Mouse (Mus musculus): ENCODE results near the gene Vmn1r159. TPM values are rescaled to one million over a fixed set of nuclear protein-coding genes. Genes with fewer than 3 reads are reported as not detected.

Vmn1r159 gene
- not detected in 2 replicates for polyA plus RNA-seq (2012)

GRCm38 (mm10) chr7:22843505-22843904, at the start of gene Vmn1r159:
Vmn1r159 (minus strand) TSS chr7:22843605.

GRCm38 (mm10) chr7:22870924-22871323, 27.5 kb upstream of the Vmn1r159 start, which contains the start of gene Vmn1r160:
Vmn1r160 (plus strand) TSS chr7:22871224.

Other genes starting within 250 kb of the Vmn1r159 start
- not detected in 2 replicates for gene Vmn1r155, start 185.6 kb downstream of the Vmn1r159 start, polyA plus RNA-seq (2012)
- gene Gm8693, start 151.3 kb downstream of the Vmn1r159 start, polyA plus RNA-seq (2012): not detected in 2 replicates
- not detected in 2 replicates for gene Gm4567, start 123.9 kb downstream of the Vmn1r159 start, polyA plus RNA-seq (2012)
- not detected in 2 replicates for gene Vmn1r157, start 81.9 kb downstream of the Vmn1r159 start, polyA plus RNA-seq (2012)
- gene Vmn1r158, start 52.8 kb downstream of the Vmn1r159 start, polyA plus RNA-seq (2012): not detected in 2 replicates
- gene Vmn1r160, start 27.6 kb upstream of the Vmn1r159 start, polyA plus RNA-seq (2012): not detected in 2 replicates
- gene Gm4214, start 141.1 kb upstream of the Vmn1r159 start, polyA plus RNA-seq (2012): not detected in 2 replicates
- gene Gm4216, start 176.3 kb upstream of the Vmn1r159 start, polyA plus RNA-seq (2012): not detected in 2 replicates
- not detected in 2 replicates for gene Vmn1r163, start 211.9 kb upstream of the Vmn1r159 start, polyA plus RNA-seq (2012)
- not detected in 2 replicates for gene Gm8720, start 223.9 kb upstream of the Vmn1r159 start, polyA plus RNA-seq (2012)